Mouse (Mus musculus): ENCODE data around the gene Rasal2.

Rasal2 gene

DNA sequence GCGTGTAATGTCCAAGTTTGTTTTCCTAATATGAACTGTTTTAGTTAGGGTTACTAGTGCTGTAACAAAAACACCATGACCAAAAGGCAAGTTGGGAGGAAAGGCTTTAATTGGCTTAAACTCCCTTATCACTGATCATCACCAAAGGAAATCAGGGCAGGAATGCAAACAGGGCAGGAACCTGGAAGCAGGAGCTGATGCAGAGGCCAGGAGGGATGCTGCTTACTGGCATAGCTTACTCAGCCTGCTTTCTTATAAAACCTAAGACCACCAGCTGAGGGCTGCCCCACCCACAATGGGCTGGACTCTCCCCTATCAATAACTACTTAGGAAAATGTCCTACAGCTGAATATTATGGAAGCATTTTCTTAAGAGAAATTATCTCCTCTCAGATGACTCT lies 65.7 kb downstream of the Rasal2 start:
- in situ Hi-C loops (cut with MboI; ENCODE audit: low sequenced_read_pairs) = no loop called here

DNA sequence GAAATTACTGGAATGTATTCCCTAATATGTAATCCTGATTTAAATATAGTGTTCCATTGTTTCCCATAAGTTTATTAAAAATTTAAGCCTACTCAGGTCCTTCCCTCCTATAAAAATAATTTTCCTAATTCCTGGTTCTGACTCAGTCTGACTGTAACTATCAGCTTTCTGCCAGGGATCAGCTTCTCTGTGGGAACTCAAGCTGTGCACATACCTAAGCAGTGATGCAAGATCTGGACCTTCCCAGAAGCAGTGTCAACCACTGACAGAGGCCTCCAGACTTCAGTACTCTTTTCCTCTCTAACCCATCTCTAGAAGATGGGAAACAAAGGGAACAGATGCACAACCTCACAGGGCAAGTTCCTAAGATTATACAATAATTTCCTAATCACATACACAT lies 68.9 kb downstream of the Rasal2 start:
- in situ Hi-C loops (cut with MboI; ENCODE audit: low sequenced_read_pairs) = no loop called here

DNA sequence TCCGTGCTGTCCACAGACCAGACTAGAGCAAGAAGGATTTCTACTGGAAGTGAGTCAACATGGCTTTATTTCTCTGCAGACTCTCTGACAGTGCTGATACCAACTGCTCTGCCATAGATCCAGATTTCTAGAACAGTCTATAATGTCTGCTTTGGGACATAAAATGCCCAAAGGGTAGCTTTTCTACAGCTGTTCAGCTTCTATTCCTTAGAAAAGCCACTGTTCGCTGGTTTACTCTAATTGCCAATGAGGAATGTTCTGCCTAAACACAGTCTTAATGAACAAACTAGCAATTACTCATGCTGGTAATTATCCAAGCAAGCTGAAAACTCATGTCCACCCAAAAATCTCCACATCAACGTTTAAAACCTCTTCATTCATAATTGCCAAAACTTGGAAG lies 77.6 kb downstream of the Rasal2 start:
- in situ Hi-C loops (cut with MboI; ENCODE audit: low sequenced_read_pairs) = no loop called here

GRCm38 (mm10) chr1:157328068-157328467 lies 84.3 kb downstream of the Rasal2 start:
- in situ Hi-C loops (cut with MboI; ENCODE audit: low sequenced_read_pairs) = no loop called here

DNA sequence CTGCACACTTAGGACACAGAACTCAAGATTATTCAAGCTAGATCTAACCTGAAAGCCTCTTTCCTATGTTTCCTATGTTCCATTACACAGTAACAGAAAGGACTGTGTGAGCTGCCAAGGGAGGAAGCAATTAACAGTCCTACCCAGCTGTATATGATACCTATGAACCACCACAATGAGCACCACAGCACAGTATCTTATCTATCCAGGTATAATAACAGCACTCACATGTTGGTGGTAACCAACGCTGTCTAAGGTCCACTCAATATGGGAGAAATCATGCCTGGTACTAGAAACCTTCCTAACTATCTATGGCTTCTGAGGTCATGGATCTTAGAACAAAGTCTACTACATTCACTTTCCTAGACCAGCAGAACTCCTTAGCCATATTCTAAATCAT lies 89.3 kb downstream of the Rasal2 start:
- in situ Hi-C loops (cut with MboI; ENCODE audit: low sequenced_read_pairs) = no loop called here

DNA sequence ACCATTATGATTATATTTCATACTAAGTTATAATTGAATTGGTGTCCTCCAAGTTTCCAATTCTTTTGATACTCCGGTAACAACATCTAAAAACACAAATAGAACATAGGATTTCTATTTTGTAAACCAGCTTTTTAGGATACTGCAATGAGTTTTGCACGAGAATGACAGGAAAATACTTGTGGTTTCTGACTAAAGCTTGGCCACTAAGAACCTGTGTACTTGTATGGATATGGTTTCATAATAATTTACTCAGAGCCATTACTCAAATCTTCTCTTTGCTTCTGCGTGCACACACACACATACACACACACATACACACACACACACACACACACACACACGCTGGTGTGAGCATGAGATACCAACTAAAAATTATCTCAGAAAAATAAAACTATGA lies 93.5 kb downstream of the Rasal2 start:
- in situ Hi-C loops (cut with MboI; ENCODE audit: low sequenced_read_pairs) = no loop called here

- in situ Hi-C loops (cut with MboI; ENCODE audit: low sequenced_read_pairs) = no loop called here
Measured at GRCm38 (mm10) chr1:157301266-157301665, 111.1 kb downstream of the Rasal2 start.

DNA sequence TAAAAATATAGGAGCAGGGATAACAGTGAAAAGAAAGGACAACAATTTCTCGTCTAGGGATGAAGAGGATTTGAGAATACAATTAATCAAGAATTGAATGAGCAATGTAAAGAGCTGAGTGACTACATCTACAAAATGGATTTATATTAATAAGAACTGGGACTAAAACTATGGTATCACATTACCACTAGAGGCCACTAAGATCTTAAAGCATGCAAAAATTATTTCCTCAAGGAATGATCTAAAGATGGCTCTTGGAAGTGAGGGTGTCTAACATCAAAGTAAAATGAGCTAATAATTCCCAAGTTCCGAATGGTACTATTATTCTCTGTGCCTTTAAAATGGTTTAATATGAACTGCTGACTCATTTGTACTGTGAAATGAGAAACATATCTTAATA lies 112.8 kb downstream of the Rasal2 start:
- in situ Hi-C loops (cut with MboI; ENCODE audit: low sequenced_read_pairs) = loop anchor here (25.0 kb wide), 1 partner anchor 562 kb away; no protein-coding TSS in a partner anchor

GRCm38 (mm10) chr1:157298990-157299389 lies 113.4 kb downstream of the Rasal2 start:
- in situ Hi-C loops (cut with MboI; ENCODE audit: low sequenced_read_pairs) = loop anchor here (25.0 kb wide), 1 partner anchor 562 kb away; no protein-coding TSS in a partner anchor

GRCm38 (mm10) chr1:157297137-157297536 lies 115.3 kb downstream of the Rasal2 start:
- in situ Hi-C loops (cut with MboI; ENCODE audit: low sequenced_read_pairs) = loop anchor here (25.0 kb wide), 1 partner anchor 560 kb away; no protein-coding TSS in a partner anchor

GRCm38 (mm10) chr1:157295868-157296267 lies 116.5 kb downstream of the Rasal2 start:
- in situ Hi-C loops (cut with MboI; ENCODE audit: low sequenced_read_pairs) = loop anchor here (25.0 kb wide), 1 partner anchor 559 kb away; no protein-coding TSS in a partner anchor

GRCm38 (mm10) chr1:157290173-157290572 lies 122.2 kb downstream of the Rasal2 start:
- in situ Hi-C loops (cut with MboI; ENCODE audit: low sequenced_read_pairs) = loop anchor here (25.0 kb wide), 1 partner anchor 553 kb away; no protein-coding TSS in a partner anchor

DNA sequence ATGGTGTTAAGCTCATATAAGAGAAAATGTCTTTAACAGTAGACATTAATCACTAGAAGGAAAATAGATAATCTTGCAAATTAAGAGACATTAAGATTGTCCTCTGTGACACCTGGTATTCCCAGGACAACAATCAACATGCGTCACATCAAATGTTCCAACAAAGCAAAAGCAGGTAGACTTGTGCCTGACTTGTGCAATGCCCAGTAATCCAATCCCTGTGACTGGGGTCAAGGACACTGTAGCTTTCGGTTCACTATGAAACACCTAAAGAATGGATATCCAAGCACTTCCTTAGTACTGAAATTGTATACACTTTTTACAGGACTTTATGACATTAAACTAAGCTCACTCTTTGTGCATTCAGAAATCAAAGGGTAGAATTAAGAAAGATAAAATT lies 123.1 kb downstream of the Rasal2 start:
- in situ Hi-C loops (cut with MboI; ENCODE audit: low sequenced_read_pairs) = loop anchor here (10.0 to 25.0 kb wide), 2 partner anchors 204 to 552 kb away; no protein-coding TSS in a partner anchor

DNA sequence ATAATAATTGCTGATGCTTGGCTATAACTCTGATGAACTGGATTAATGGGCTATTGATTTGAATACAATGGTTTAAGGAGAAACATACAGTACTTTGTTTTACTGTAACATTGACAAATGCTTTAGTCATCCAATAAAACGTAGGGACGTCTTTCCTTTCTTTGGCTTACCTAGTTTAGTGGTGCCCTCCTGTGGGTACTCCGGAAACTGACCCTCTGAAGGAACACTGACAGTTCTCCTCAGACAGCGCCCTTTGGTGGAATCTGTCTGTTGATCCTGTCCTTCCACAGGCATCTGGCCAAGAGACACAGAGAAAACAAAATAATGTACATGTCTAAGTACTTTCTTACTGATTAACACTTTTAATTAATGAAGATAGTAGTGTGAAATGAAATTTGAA lies 125.8 kb downstream of the Rasal2 start:
- in situ Hi-C loops (cut with MboI; ENCODE audit: low sequenced_read_pairs) = loop anchor here (10.0 to 25.0 kb wide), 2 partner anchors 202 to 549 kb away; no protein-coding TSS in a partner anchor

DNA sequence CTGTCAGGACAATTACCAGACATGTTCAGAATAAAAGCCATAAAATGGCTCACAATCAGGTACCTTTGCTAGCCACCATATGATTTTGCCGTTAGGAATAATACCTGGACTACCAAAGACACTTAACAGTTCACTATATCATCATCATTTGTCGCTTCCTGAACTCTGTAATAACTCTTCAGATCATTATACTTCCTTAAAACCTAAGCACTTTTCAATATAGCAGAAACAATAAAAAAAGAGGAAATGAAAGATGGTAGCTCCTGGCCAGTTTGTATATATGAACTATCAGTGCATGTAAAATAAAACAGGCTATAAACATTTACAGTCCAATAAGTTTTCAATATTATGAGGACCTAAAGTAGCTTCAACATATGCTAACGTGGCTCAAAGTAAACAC lies 127.0 kb downstream of the Rasal2 start:
- in situ Hi-C loops (cut with MboI; ENCODE audit: low sequenced_read_pairs) = loop anchor here (10.0 to 25.0 kb wide), 2 partner anchors 201 to 548 kb away; no protein-coding TSS in a partner anchor

- in situ Hi-C loops (cut with MboI; ENCODE audit: low sequenced_read_pairs) = loop anchor here (10.0 to 25.0 kb wide), 2 partner anchors 196 to 543 kb away; no protein-coding TSS in a partner anchor
Measured at GRCm38 (mm10) chr1:157280781-157281180, 131.6 kb downstream of the Rasal2 start.

GRCm38 (mm10) chr1:157275672-157276307 lies 136.6 kb downstream of the Rasal2 start:
- in situ Hi-C loops (cut with MboI; ENCODE audit: low sequenced_read_pairs) = loop anchor here (25.0 kb wide), 1 partner anchor 538 kb away; no protein-coding TSS in a partner anchor

- in situ Hi-C loops (cut with MboI; ENCODE audit: low sequenced_read_pairs) = no loop called here
Measured at GRCm38 (mm10) chr1:157267894-157268293, 144.5 kb downstream of the Rasal2 start.

DNA sequence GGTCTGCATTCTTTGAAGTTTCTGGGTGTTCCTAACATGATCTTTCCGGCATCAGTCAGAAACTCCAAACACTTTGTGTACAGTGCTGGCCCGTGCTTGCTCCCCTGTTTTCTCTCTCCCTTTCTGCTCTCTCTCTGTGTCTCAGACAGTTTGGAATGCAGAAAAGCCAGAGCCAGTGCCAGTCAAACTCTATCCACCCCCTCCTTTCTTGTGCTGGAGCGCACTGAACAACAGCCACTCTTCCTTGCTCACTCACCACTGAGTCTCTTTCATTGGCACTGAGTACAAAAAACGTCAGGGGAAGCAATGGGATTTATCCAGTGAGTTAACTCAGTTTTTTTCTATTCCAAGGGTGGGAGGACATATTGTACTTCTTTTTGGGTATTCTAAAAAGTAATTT lies 155.8 kb downstream of the Rasal2 start:
- in situ Hi-C loops (cut with MboI; ENCODE audit: low sequenced_read_pairs) = no loop called here

DNA sequence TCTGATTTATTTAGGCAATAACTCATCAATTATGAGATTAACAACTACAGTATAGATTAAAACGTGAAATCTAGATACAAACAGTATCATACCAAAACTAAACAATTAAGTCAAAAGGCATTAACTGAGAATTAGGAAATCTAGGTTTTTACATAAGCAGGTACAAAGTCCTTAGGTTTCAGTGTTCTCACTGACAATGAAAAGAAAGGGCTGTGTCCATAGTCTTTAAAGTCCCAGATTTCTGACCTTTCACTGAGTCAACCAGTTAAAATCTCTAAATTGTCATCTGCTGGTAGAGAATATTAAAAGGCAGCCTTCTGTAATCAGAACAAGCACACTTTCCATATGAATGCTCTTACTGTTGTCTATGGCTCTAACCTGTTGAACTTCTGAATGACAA lies 156.6 kb downstream of the Rasal2 start:
- in situ Hi-C loops (cut with MboI; ENCODE audit: low sequenced_read_pairs) = no loop called here

- in situ Hi-C loops (cut with MboI; ENCODE audit: low sequenced_read_pairs) = no loop called here
Measured at GRCm38 (mm10) chr1:157253600-157254490, 158.6 kb downstream of the Rasal2 start.
